Mouse (Mus musculus): Measurements from ENCODE around the gene Gm42791. TPM values are rescaled to one million over a fixed set of nuclear protein-coding genes. Genes with fewer than 3 reads are reported as not detected.

The Gm42791 gene
- polyA plus RNA-seq, 1 experiment from 2014 or later, result 0.42 TPM

DNA sequence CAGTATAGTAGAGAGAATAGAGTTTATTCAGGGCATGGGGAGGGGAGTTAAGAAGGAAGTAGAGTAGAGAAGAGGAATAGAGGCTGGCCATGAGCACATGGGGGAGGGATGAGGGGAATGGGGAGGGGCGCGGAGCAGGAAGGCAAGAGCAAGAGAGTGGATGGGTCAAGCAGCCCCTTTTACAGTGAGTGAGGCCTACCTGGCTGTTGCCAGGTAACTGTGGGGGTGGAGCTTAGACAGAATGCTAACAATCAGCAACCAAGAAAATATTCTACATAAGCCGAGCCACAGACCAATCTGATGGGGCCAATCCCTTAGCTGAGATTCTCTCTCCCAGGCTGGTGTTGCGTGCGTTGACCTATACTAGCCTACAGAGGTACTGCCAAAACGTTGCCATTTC, 39.4 kb downstream of the Gm42791 start:
- H3K4me3 ChIP-seq (ENCODE audit: low read depth, low read length), result no peak overlapping the region
- H3K9me3 ChIP-seq (ENCODE audit: low read length), result no peaks in the 10 kb centered on the region
- H3K4me1 ChIP-seq (ENCODE audit: insufficient read depth), result peaks cover 35% of the 10 kb centered on the region
- ATAC-seq (no peak), DNase-seq (no peak)
- H3K9ac ChIP-seq (replicated peaks), result no peak overlapping the region
- no peak overlapping the region for H3K4me2 ChIP-seq (ENCODE audit: low read depth, low read length)
- H3K27me3 ChIP-seq (ENCODE audit: insufficient read depth, low read length), result no peaks in the 10 kb centered on the region
- TF ChIP-seq EP300 (IDR thresholded peaks at IDR 0.05; ENCODE audit: low read depth) (no peak), CTCF (IDR thresholded peaks at IDR 0.05; ENCODE audit: low read depth) (no peak)
- peak overlapping the region; percentile 69 for H3K27ac ChIP-seq (ENCODE audit: low read depth)
- no peaks in the 10 kb centered on the region for H3K36me3 ChIP-seq (replicated peaks; ENCODE audit: insufficient read depth, low read length)
- 80% methylated on average over 6 of the region's 6 CpGs for WGBS (ENCODE audit: insufficient replicate concordance)

DNA sequence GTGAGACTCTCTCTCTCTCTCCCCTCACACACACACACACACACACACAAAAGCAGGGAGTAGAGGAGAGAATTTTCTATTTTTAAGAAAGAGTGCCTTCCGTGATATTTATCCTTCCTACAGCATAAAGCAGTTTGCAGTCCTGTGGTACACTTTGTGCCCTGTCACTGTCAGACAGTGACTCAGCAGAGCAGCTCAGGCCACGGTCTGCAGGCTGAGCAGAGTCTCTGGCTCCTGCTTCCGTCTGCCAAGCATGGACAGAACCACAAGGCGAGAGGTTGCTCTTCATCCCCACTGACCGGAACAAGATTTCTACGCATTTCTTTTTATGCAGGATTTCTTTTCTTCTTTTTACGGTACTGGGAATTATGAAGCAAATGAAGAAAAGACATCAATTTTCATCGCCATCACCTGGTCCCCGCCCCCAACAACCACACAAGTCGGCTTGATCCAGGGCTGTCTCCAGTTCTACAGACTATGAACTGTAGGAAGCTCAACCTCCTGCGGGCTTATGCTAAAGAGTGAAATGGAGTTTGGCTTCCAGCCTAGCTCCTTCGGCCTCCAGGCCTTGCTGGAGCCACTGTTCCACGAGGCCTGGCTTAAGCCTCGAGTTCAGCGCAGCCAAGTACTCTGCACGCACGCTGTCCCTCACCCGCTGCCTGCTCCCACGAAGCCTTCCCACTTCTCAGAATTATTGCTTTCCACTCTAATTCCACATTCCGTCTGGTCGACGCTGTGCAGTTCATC, 40.5 kb downstream of the Gm42791 start:
- H3K9me3 ChIP-seq (ENCODE audit: low read length), result no peaks in the 10 kb centered on the region
- 0 out of 2 replicates have a peak overlapping the region, but pooled peaks have one; percentile 6 for H3K4me2 ChIP-seq (ENCODE audit: low read depth, low read length)
- 68% methylated on average over 22 of the region's 22 CpGs for whole genome bisulfite sequencing (ENCODE audit: insufficient replicate concordance)
- H3K27me3 ChIP-seq (ENCODE audit: insufficient read depth, low read length), result no peaks in the 10 kb centered on the region
- ATAC-seq, result peak; percentile 47
- no peak overlapping the region for H3K9ac ChIP-seq (replicated peaks)
- H3K27ac ChIP-seq (ENCODE audit: low read depth), result peak overlapping the region; percentile 29; the same call in 1 of the 2 replicates
- H3K4me1 ChIP-seq (ENCODE audit: insufficient read depth), result peaks cover 34% of the 10 kb centered on the region
- no peak for DNase-seq
- no peaks in the 10 kb centered on the region for H3K36me3 ChIP-seq (replicated peaks; ENCODE audit: insufficient read depth, low read length)
- H3K4me3 ChIP-seq (ENCODE audit: low read depth, low read length), result no peak overlapping the region
- no peak for TF ChIP-seq CTCF (IDR thresholded peaks at IDR 0.05; ENCODE audit: low read depth)
- TF ChIP-seq EP300 (IDR thresholded peaks at IDR 0.05; ENCODE audit: low read depth), result no peak

DNA sequence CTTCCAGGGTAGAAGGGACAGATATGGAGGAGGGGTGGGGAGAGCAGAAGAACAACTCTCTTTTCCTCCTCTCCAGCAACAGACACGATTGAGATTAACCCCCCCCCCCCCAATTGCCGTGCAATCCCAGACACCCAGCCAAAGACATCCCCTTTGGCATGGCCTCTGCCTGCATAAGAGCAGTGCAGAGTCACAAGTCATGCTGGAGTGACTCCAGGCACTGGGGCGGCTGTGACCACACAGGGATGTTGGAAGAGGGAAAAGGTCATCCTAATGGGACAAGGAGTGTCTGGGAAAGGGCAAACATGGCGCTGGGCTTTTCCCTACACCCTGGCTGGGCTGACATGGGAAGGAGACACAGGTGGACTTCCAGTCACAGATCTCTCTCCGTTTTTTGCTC, 41.8 kb downstream of the Gm42791 start:
- DNase-seq, result peak; percentile 47
- Histone ChIP-seq H3K4me2 (ENCODE audit: low read depth, low read length) (no peak overlapping the region), H3K4me1 (ENCODE audit: insufficient read depth) (peaks cover 21% of the 10 kb centered on the region), H3K9ac (replicated peaks) (no peak overlapping the region), H3K27me3 (ENCODE audit: insufficient read depth, low read length) (no peaks in the 10 kb centered on the region), H3K9me3 (ENCODE audit: low read length) (no peaks in the 10 kb centered on the region), H3K36me3 (replicated peaks; ENCODE audit: insufficient read depth, low read length) (no peaks in the 10 kb centered on the region), H3K27ac (ENCODE audit: low read depth) (no peak overlapping the region), H3K4me3 (ENCODE audit: low read depth, low read length) (no peak overlapping the region)
- WGBS (ENCODE audit: insufficient replicate concordance), result 73% methylated on average over 5 of the region's 5 CpGs
- peak; percentile 33 for ATAC-seq
- no peak for TF ChIP-seq CTCF (IDR thresholded peaks at IDR 0.05; ENCODE audit: low read depth)
- TF ChIP-seq EP300 (IDR thresholded peaks at IDR 0.05; ENCODE audit: low read depth), result no peak

DNA sequence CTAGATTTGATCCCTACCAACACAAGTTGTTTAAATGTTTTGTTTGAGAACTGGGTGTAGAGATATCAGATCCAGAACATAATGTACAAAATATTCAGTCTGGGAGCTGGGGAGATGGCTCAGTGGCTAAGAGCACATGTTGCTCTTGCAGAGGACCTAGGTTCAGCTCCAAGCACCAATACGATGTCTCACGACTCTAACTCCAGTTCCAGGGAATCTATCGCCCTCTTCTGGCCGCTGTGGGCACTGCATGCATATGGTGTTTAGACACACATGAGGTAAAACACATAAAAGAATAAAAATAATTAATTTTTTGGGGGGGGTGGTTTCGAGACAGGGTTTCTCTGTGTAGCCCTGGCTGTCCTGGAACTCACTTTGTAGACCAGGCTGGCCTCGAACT, 42.5 kb downstream of the Gm42791 start:
- no peaks in the 10 kb centered on the region for H3K27me3 ChIP-seq (ENCODE audit: insufficient read depth, low read length)
- H3K4me2 ChIP-seq (ENCODE audit: low read depth, low read length), result no peak overlapping the region
- TF ChIP-seq EP300 (IDR thresholded peaks at IDR 0.05; ENCODE audit: low read depth), result no peak
- TF ChIP-seq CTCF (IDR thresholded peaks at IDR 0.05; ENCODE audit: low read depth), result peak; percentile 81
- DNase-seq, result peak; percentile 69
- H3K9ac ChIP-seq (replicated peaks), result no peak overlapping the region
- H3K36me3 ChIP-seq (replicated peaks; ENCODE audit: insufficient read depth, low read length), result no peaks in the 10 kb centered on the region
- no peak for ATAC-seq
- H3K9me3 ChIP-seq (ENCODE audit: low read length), result no peaks in the 10 kb centered on the region
- H3K4me3 ChIP-seq (ENCODE audit: low read depth, low read length), result no peak overlapping the region
- WGBS (ENCODE audit: insufficient replicate concordance), result 51% methylated on average over 6 of the region's 6 CpGs
- H3K27ac ChIP-seq (ENCODE audit: low read depth), result no peak overlapping the region
- peaks cover 20% of the 10 kb centered on the region for H3K4me1 ChIP-seq (ENCODE audit: insufficient read depth)

DNA sequence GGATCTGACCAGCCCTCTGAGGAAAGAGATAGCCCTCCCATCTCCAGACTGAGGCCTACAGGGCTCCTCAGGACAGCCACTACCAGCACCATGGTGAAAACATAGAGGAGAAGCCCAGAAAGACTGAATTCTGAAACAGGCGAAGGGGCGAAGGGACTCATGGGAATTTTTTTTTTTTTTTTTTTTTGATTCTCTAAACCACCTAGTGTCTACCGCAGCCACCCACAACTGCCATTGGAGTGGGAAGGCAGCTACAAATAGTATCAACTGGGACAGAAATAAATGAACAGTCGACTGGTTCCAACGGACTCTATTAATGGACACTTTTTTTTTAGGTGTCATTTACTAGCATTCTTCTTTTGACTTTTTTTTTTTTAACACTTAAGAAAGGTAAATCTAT, 43.6 kb downstream of the Gm42791 start:
- Histone ChIP-seq H3K4me1 (ENCODE audit: insufficient read depth) (peaks cover 14% of the 10 kb centered on the region), H3K9ac (replicated peaks) (no peak overlapping the region), H3K27me3 (ENCODE audit: insufficient read depth, low read length) (no peaks in the 10 kb centered on the region), H3K36me3 (replicated peaks; ENCODE audit: insufficient read depth, low read length) (no peaks in the 10 kb centered on the region), H3K27ac (ENCODE audit: low read depth) (no peak overlapping the region), H3K4me3 (ENCODE audit: low read depth, low read length) (no peak overlapping the region), H3K4me2 (ENCODE audit: low read depth, low read length) (no peak overlapping the region), H3K9me3 (ENCODE audit: low read length) (no peaks in the 10 kb centered on the region)
- ATAC-seq, result no peak
- no peak for DNase-seq
- WGBS (ENCODE audit: insufficient replicate concordance), result 72% methylated on average over 5 of the region's 5 CpGs
- no peak for TF ChIP-seq CTCF (IDR thresholded peaks at IDR 0.05; ENCODE audit: low read depth)
- TF ChIP-seq EP300 (IDR thresholded peaks at IDR 0.05; ENCODE audit: low read depth), result no peak

DNA sequence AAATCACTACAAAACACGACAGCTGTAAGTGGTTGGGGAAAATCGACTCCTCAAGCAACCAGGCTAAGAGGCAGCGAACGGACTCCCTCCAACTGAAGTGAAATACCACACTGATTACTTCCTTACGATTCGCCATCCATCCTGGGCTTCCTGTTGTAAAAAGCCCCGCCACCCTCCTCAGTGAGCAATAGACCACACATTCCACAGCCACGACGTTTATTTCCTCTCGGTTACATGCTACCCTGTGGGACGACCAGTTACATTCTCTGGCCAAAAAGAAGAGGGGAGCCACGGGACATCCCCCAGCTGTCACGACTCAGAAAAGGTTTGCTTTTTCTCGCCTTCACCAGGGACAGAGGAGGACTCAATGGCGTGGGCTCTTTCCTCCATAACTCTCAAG, 44.9 kb downstream of the Gm42791 start:
- Histone ChIP-seq H3K36me3 (replicated peaks; ENCODE audit: insufficient read depth, low read length) (no peaks in the 10 kb centered on the region), H3K9me3 (ENCODE audit: low read length) (no peaks in the 10 kb centered on the region), H3K4me3 (ENCODE audit: low read depth, low read length) (no peak overlapping the region), H3K9ac (replicated peaks) (no peak overlapping the region; the same call in 1 of the 2 replicates), H3K27me3 (ENCODE audit: insufficient read depth, low read length) (no peaks in the 10 kb centered on the region), H3K4me2 (ENCODE audit: low read depth, low read length) (peak overlapping the region; percentile 9; the same call in 1 of the 2 replicates), H3K27ac (ENCODE audit: low read depth) (no peak overlapping the region), H3K4me1 (ENCODE audit: insufficient read depth) (peaks cover 13% of the 10 kb centered on the region)
- ATAC-seq (no peak), DNase-seq (no peak)
- WGBS (ENCODE audit: insufficient replicate concordance), result 33% methylated on average over 15 of the region's 15 CpGs
- TF ChIP-seq CTCF (IDR thresholded peaks at IDR 0.05; ENCODE audit: low read depth) (no peak), EP300 (IDR thresholded peaks at IDR 0.05; ENCODE audit: low read depth) (no peak)

Measured in liver, postnatal 0 days (tissue).